Mouse (Mus musculus) kidney, adult 9 months (tissue): ENCODE data around the gene Slc28a3.

Experiments
- DNase-seq: peaks from one replicate; pipeline ENCODE4 v3.0.0; 2022

Gene Slc28a3

GRCm38 (mm10) chr13:58558216-58558615 lies 52.5 kb downstream of the Slc28a3 start:
- no peak for DNase-seq

- peak; percentile 4 for DNase-seq
Measured at GRCm38 (mm10) chr13:58556018-58556417, 54.7 kb downstream of the Slc28a3 start.

DNA sequence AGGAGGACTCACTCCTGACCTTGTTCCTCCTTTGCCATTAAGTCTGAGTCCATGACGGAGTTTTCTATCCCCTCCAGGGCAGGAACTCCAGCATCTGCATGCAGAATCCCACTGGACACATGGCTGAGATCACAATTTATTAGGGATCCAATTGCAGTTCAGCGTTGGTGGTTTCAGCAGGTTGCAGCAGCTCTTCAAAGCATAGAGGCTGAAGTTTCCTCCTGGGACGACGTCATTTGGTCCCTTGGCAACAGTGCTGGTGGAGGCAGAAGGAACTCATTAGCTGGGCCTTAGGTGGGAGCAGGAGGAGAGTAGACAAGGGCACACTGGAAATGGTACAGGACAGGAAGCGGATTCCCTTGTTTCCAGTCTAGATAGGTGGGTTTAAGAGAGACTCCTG lies 55.1 kb downstream of the Slc28a3 start:
- no peak for DNase-seq

DNA sequence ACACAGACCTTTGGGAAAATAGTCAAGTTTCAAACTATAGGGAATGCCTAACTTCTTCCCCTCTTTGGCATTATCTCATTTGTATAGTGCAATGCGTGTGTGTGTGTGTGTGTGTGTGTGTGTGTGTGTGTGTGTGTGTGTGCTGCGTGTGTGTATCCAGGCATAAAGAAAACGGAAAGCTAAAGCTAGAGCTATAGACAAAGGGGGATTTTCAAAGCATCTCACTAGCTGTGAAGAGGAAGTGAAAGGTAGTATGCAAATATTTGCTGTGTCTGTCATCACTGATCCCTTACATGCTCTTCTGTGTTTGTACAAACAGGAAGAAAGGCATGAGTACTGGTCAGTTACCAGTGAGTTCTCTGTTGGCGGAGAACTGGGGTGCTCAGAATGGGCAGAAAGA lies 58.8 kb downstream of the Slc28a3 start:
- DNase-seq, result no peak

- no peak for DNase-seq
Measured at GRCm38 (mm10) chr13:58547570-58547969, 63.1 kb downstream of the Slc28a3 start.

DNA sequence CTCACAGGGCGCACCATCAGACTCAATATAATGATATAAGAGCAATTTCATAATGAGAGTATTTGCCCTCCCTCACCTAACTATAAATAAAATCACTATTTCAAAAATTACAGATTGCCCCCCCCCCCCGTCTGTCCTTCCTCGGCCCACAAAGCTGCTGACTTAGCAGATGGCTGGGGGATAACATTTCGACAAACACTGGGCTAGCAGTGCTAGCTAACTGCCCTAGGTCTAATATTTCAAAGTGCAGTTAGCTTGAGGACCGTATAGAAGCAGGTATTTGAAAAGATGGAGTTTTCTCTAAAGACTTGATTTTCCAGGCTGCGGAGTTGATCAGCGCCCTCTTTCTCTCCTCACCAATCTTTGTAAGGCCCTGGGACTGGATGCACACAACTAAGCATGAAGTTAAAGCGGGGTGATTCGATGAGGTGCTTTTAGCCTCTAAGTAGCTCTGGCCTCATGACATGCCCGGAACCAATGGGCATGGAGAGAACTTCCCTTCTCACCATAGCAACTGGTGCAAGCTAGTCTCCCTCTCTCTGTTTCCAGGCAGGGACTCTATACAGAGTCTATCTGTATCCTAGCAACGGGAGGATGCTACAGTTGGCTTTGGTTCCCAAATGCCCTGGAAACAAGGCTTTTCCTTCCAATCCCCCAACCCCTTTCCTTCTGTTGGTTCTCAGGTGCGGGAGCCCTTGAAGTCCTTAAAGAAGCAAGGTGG lies 66.8 kb downstream of the Slc28a3 start:
- no peak for DNase-seq

- DNase-seq, result peak; percentile 75
Measured at GRCm38 (mm10) chr13:58543066-58543465, 67.6 kb downstream of the Slc28a3 start.

DNA sequence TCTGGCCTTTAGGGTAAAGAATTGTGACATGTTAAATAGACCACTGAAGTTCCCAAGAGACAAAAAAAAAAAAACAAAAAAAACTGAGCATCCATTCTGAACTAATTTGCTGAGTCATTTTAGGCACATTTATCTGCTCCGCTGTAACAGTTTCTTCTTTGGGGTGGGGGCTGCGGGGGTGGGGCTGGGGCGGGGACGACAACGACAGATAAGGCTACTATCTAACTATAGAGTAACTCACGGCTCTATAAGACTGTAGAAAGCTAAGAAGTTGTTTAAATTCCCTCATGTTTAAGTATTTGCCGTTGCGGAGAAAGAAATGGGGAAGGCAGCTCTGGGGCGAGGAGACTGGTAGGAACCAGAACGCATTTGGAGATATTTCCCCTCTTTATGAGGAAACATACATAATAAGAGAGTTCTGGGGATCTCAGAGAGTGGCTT lies 68.1 kb downstream of the Slc28a3 start:
- DNase-seq, result no peak

- DNase-seq, result no peak
Measured at GRCm38 (mm10) chr13:58542167-58542566, 68.5 kb downstream of the Slc28a3 start.

- DNase-seq, result no peak
Measured at GRCm38 (mm10) chr13:58541620-58542019, 69.1 kb downstream of the Slc28a3 start.

DNA sequence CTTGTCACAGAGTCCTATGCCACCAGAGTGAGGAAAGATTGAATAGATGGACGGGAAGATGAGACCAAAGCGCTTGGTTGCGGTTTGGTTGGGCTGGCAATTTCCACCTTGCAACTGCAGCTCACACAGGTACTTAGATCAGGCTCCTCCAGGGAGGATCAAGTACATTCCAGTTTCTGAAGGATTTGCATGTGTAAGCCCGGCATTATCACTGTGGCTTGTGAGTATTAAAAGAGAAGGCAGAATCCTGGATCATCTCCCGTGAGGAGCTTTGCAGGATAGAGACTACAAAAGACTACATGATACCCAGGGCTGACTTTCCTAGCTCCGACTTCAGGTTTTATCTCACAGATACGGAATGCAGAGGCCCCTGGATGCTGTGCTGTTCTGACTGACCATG lies 71.7 kb downstream of the Slc28a3 start:
- DNase-seq, result no peak

- no peak for DNase-seq
Measured at GRCm38 (mm10) chr13:58538366-58538765, 72.3 kb downstream of the Slc28a3 start.

DNA sequence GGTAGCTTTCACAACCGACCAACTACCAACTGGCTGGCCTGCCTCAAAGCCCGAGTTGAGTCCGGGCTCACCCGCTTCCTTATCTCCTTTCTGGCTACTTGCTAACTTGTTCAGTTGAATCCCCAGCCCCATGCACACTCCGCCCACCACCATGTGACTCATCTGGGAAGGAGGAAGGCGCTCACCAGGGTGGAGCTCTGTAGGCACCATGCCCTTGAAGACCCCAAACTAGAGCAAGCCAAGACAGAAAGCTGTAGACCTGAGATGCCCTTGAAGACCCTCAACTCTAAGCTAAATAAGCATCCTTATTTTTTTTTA lies 72.8 kb downstream of the Slc28a3 start:
- no peak for DNase-seq

- DNase-seq, result no peak
Measured at GRCm38 (mm10) chr13:58537232-58537915, 73.3 kb downstream of the Slc28a3 start.

GRCm38 (mm10) chr13:58536466-58537231 lies 74.0 kb downstream of the Slc28a3 start:
- no peak for DNase-seq

GRCm38 (mm10) chr13:58535321-58535720 lies 75.4 kb downstream of the Slc28a3 start:
- DNase-seq, result no peak

DNA sequence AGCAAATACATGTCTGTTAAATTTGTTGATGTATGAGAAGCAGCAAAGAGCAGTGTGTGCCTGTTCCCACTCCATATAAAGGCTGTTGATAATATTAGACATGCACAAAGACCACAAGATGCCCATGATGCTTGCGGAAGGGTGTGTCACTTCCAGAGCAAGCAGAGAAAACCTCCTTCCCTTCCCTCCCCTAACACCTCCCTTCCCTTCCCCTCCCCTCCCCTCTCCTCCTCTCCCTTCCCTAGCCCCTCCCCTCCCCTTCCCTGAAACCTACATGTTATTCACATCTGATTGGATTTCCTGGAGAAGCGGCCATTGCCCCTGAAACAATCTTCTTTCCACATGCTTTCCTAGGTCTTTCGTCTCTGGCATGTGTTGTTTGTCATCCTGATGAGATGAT lies 75.8 kb downstream of the Slc28a3 start:
- no peak for DNase-seq

DNA sequence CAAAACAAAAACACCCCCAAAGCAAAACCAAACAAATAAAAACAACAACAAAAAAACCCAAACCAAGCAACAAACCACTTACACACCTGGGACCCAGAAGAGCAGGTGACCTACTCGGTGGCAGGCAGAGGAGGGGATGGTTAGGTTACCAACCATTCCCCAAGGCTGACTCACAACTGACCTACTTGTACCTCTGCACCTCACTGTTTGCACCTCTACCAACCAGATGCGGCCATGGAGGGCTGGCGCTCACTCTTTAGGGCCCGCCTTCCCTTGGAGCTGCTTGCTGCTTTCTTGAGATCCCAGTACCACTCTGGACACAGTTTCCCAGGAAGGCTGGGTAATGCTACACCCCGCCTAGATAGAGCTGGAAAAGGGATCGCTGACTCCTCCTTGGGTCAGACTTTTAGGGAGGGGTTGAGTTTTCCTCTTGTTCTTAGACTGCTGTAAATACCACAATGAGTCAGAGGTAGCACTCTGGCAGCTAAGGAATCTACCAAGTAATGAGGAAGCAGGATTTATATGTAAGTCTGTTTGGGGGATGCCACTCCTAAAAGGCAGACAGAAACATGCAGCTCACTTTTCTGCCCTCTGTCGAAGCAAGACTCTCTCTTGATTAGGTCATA lies 76.3 kb downstream of the Slc28a3 start:
- DNase-seq, result no peak

DNA sequence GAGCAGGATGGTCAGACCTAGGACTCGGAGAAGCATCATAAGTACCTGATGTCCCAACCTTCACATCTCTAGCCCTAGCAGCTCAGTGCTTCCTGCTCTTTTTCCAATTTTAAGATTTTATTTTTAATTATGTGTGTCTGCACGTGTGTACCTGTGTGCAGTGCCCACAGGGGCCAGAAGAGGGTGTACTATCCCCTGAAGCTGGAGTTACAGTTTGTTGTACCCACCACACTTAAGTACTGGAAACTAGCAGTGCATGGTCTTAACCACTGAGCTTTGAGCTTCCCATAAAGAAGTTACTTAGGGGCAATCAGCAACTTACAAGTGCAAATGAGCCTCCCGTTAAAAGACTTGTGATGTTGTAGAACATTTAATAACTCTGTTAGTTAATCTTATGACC lies 86.1 kb downstream of the Slc28a3 start:
- DNase-seq, result no peak

- DNase-seq, result no peak
Measured at GRCm38 (mm10) chr13:58523761-58524117, 86.9 kb downstream of the Slc28a3 start.

DNA sequence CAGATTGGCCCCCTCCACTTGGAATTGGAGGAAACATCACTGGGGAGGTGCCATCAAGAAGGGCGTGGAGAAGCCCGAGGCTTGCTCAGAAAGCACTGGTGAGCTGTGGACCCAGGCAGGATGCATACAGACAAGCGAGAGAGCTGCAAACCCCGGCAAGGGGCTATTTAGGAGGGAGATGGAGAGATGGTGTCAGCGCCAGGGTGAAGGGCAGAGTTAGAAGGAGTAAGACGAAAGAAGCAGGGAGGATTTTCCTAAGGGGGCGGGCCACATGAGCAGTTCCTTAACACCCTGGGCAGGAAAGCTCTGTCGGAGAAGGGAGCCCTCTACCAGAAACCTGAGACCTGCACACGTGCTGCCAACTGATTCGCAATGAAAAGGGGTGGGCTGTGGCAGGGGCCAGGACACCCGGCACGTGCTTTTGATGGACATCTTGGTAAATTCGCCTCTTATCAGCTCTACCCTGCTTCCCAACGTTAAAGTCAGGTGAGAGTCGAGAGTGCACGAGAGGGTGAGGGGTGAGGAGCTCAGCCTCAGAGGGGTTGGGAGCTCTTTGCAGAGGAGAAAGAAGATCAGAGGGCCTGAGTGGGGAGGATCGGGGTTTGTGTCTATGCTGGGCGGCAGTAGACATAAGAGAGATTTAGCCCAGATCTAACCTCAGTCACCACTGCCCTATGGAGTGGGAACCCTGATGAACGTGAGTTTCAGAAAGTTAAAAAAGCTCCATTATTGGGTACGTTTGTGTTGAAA lies 87.5 kb downstream of the Slc28a3 start:
- no peak for DNase-seq

DNA sequence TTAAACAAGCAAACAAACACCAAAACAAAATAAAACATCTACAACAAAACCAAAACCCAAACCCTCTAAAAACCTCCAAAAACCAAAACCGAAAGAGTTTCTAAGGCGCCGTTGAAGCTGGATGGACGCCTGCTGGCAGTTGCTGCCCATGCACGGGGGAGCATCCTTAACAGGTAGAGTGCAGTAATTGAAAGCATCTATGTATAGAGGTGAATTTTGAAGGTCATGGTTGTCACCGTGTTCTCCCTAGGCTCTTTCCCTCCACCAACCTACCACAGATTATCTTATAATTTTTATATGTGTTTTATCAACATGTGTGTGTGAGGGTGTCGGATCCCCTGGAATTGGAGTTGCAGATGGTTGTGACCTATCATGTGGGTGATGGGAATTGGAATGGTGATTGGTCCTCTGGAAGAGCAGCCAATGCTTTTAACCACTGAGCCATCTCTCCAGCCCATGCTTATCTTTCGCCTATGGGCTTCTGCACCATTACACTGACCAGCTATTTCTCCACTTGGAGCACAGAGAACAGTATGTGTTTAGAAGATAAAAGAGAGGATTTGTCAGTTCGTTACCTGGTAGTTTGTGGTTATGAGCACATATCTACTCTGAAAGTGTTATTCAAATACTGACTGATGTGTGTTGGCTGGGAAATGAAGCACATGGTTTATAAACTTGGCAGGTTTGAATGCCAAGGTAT lies 89.2 kb downstream of the Slc28a3 start:
- no peak for DNase-seq
